Mouse (Mus musculus): ENCODE results near the gene Gxylt1.

GRCm38 (mm10) chr15:93226930-93227763, 47.8 kb downstream of the Gxylt1 start:
- no peak for TF ChIP-seq CTCF (conservative IDR thresholded peaks at IDR 0.05; ENCODE audit: low read length)
- TF ChIP-seq POU5F1 (IDR thresholded peaks at IDR 0.05; ENCODE audit: borderline replicate concordance, low read length): no peak

All from E14TG2a.4 (cell line).